Mouse (Mus musculus): ENCODE results near the gene Vezt.

GRCm38 (mm10) chr10:93911326-93911725, 124.3 kb downstream of the Vezt start:
- no peak for TF ChIP-seq CTCF (IDR thresholded peaks at IDR 0.05; ENCODE audit: low read depth)
- TF ChIP-seq EP300 (IDR thresholded peaks at IDR 0.05; ENCODE audit: low read depth) = no peak
